Mouse (Mus musculus) G1E (cell line): ENCODE measurements around the gene Olfr262. TPM values are rescaled to one million over a fixed set of nuclear protein-coding genes. Genes with fewer than 3 reads are reported as not detected.
"Not testable (repeated sequence)": the region's sequence is repeated elsewhere in the genome, so short reads cannot be mapped to it uniquely, and the experiment has no call there.

Experiments used
- ATAC-seq: 2 replicates; pipeline ENCODE4 v1.8.0; 2016; ENCODE audit warnings: mild to moderate bottlenecking; ENCODE audit not compliant: insufficient number of reproducible peaks, poor library complexity, low FRiP score, severe bottlenecking; ENCODE audit errors: extremely low read depth
- DNase-seq: peaks from one replicate; pipeline ENCODE4 v3.0.0; 2012; ENCODE audit warnings: low spot score
- H3K27me3 ChIP-seq: 2 replicates; pipeline ENCODE4 v1.6.1; 2012; ENCODE audit warnings: mild to moderate bottlenecking, low read length, inconsistent platforms; ENCODE audit not compliant: insufficient read depth
- H3K36me3 ChIP-seq: replicated peaks from 2 replicates; pipeline ENCODE3; 2012; ENCODE audit warnings: mild to moderate bottlenecking, inconsistent platforms
- H3K4me1 ChIP-seq: 2 replicates; pipeline ENCODE4 v1.6.1; 2012; ENCODE audit warnings: low read depth, low read length, inconsistent platforms, mixed read lengths; ENCODE audit not compliant: insufficient read depth
- H3K4me3 ChIP-seq: 2 replicates; pipeline ENCODE4 v1.5.1; 2012; ENCODE audit warnings: low read depth, mild to moderate bottlenecking, inconsistent platforms, low read length, moderate library complexity, mixed read lengths
- H3K9me3 ChIP-seq: replicated peaks from 2 replicates; pipeline ENCODE4 v1.6.1; 2012; ENCODE audit warnings: inconsistent platforms
- CTCF ChIP-seq: IDR thresholded peaks from 2 replicates; pipeline ENCODE4 v1.5.1; 2012; ENCODE audit warnings: low read depth, low read length, inconsistent platforms, mixed read lengths
- GATA1 ChIP-seq: IDR thresholded peaks from 2 replicates; pipeline ENCODE4 v1.6.1; 2012; ENCODE audit warnings: borderline replicate concordance, low read length, inconsistent platforms, mixed read lengths
- GATA2 ChIP-seq: IDR thresholded peaks from 2 replicates; pipeline ENCODE4 v1.6.1; 2012; ENCODE audit warnings: low read depth, low read length, inconsistent platforms, borderline replicate concordance
- POLR2AphosphoS5 ChIP-seq: IDR thresholded peaks from 2 replicates; pipeline ENCODE4 v1.6.1; 2012; ENCODE audit warnings: low read depth, low read length, inconsistent platforms; ENCODE audit not compliant: insufficient replicate concordance
- TAL1 ChIP-seq: conservative IDR thresholded peaks from 2 replicates; pipeline ENCODE4 v1.6.1; 2012; ENCODE audit warnings: low read depth, low read length, inconsistent platforms, mixed read lengths
- polyA plus RNA-seq: library from polyadenylated mRNA; stranded (reverse); fragments of >175 nt; gene quantifications from 2 replicates; pipeline ENCODE4 v1.2.3, GENCODE M21; 2012
- total RNA-seq, 2 experiments: library from RNA; stranded (forward) in 1 of 2; stranded (reverse) in 1 of 2; fragments of 200-1000 nt in 1 of 2; fragments of >200 nt in 1 of 2; fragmentation: Nextera tagmentation in 1 of 2; gene quantifications; 2 replicates each; pipeline ENCODE4 v1.2.3; 2014 to 2017

Gene Olfr262
- total RNA-seq (2014; fragmentation: Nextera tagmentation) (not detected in 2 replicates), total RNA-seq (2017) (0.11 TPM in 1 of 2 replicates, not detected in the other), polyA plus RNA-seq (not detected in 2 replicates)

- TF ChIP-seq POLR2AphosphoS5 (no peak), GATA2 (no peak), GATA1 (no peak), TAL1 (no peak), CTCF (no peak)
- no peak within 1 kb of the TSS for H3K4me3 ChIP-seq
- no peaks in the 10 kb centered on the region for H3K36me3 ChIP-seq
- H3K27me3 ChIP-seq = no peaks in the 10 kb centered on the region
- DNase-seq (no peak), ATAC-seq (no peak)
- H3K9me3 ChIP-seq = no peaks in the 10 kb centered on the region
- H3K4me1 ChIP-seq = no peaks in the 10 kb centered on the region
Observed at GRCm38 (mm10) chr19:12241559-12241958, at the start of gene Olfr262. Olfr262 (minus strand) TSS chr19:12241659.

DNA sequence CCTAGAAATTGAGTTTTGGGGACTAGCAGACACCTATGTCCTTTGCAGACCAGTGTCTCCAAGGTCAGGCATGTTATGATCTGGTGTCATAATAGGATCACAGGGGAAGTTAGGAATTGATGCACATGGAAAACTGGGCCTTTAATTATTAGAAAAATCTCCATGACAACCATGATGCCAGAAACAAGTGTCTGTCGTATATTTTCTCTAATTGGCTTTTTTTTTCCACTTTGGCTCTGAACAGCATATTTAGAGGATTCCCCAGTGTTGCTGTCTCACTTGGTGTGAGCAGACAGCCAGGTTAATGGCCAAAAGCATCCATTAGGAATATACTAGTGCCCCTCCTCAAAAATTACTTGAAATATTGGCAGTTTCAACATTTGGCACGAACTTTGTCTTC lies 38.1 kb upstream of the Olfr262 start, which contains the start of gene Olfr1434:
Gene Olfr1434 (plus strand): TSS at position 301 of the 400 bp plus-strand sequence.
- no peaks in the 10 kb centered on the region for H3K9me3 ChIP-seq
- ATAC-seq (no peak), DNase-seq (no peak)
- no peak for TF ChIP-seq POLR2AphosphoS5
- no peak for TF ChIP-seq GATA1
- TF ChIP-seq CTCF = no peak
- no peak for TF ChIP-seq TAL1
- no peak for TF ChIP-seq GATA2
- no peak within 1 kb of the TSS for H3K4me3 ChIP-seq
- no peaks in the 10 kb centered on the region for H3K4me1 ChIP-seq
- H3K36me3 ChIP-seq = no peaks in the 10 kb centered on the region
- no peaks in the 10 kb centered on the region for H3K27me3 ChIP-seq

DNA sequence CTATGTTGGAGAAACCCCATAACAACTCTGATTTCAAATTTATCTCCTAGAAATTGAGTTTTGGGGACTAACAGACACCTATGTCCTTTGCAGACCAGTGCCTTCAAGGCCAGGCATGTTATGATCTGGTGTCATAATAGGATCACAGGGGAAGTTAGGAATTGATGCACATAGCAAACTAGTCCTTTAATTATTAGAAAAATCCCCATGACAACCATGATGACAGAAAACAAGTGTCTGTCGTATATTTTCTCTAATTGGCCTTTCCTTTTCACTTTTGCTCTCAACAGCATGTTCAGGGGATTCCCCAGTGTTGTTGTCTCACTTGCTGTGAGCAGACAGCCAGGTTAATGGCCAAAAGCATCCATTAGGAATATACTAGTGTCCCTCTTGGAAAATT lies 19.3 kb upstream of the Olfr262 start, which contains the start of gene Olfr235:
Gene Olfr235 (plus strand): TSS at position 301 of the 400 bp plus-strand sequence.
- no peaks in the 10 kb centered on the region for H3K9me3 ChIP-seq
- H3K27me3 ChIP-seq = no peaks in the 10 kb centered on the region
- no peak for ATAC-seq
- TF ChIP-seq TAL1 (no peak), POLR2AphosphoS5 (no peak), GATA1 (no peak), CTCF (no peak), GATA2 (no peak)
- H3K4me1 ChIP-seq = no peaks in the 10 kb centered on the region
- H3K4me3 ChIP-seq = no peak within 1 kb of the TSS
- no peaks in the 10 kb centered on the region for H3K36me3 ChIP-seq
- DNase-seq = no peak

GRCm38 (mm10) chr19:12232496-12232895 lies 9.0 kb downstream of the Olfr262 start, which contains the start of gene Olfr1432:
Olfr1432 (minus strand) TSS chr19:12232596.
- ATAC-seq, H3K27me3 ChIP-seq, DNase-seq, H3K4me3 ChIP-seq, H3K4me1 ChIP-seq, H3K36me3 ChIP-seq, H3K9me3 ChIP-seq: not testable (repeated sequence)

DNA sequence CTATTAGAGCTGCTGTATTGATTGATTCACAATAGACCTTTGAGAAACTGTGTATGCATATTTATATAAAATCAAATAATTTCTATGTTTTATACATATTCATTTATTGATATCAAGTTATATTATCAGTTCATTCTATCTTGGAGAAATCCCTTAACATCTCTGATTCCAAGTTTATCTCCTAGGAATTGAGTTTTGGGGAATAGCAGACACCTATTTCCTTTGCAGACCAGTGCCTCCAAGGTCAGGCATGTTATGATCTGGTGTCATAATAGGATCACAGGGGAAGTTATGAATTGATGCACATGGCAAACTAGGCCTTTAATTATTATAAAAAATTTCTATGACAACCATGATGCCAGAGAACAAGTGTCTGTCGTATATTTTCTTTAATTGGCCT lies 41.1 kb downstream of the Olfr262 start, which contains the start of gene Olfr1431:
Gene Olfr1431 (plus strand): TSS at position 301 of the 400 bp plus-strand sequence.
- no peak within 1 kb of the TSS for H3K4me3 ChIP-seq
- DNase-seq (no peak), ATAC-seq (no peak)
- no peaks in the 10 kb centered on the region for H3K36me3 ChIP-seq
- H3K27me3 ChIP-seq = no peaks in the 10 kb centered on the region
- no peaks in the 10 kb centered on the region for H3K4me1 ChIP-seq
- H3K9me3 ChIP-seq = no peaks in the 10 kb centered on the region
- TF ChIP-seq GATA2 (no peak), POLR2AphosphoS5 (no peak), TAL1 (no peak), CTCF (no peak), GATA1 (no peak)

- H3K36me3 ChIP-seq, DNase-seq, H3K9me3 ChIP-seq, H3K4me1 ChIP-seq, H3K4me3 ChIP-seq, ATAC-seq, H3K27me3 ChIP-seq: not testable (repeated sequence)
Observed at GRCm38 (mm10) chr19:12199076-12199475, 42.4 kb downstream of the Olfr262 start.

Other genes starting within 250 kb of the Olfr262 start
- gene Olfr1423, start 200.3 kb downstream of the Olfr262 start, total RNA-seq (2014; fragmentation: Nextera tagmentation) = not detected in 2 replicates
- 0.05 and 0.12 TPM in 2 replicates for gene Olfr1423, start 200.3 kb downstream of the Olfr262 start, total RNA-seq (2017)
- gene Olfr1423, start 200.3 kb downstream of the Olfr262 start, polyA plus RNA-seq = not detected in 2 replicates
- not detected in 2 replicates for gene Olfr1424, start 179.0 kb downstream of the Olfr262 start, total RNA-seq (2014; fragmentation: Nextera tagmentation)
- not detected in 2 replicates for gene Olfr1424, start 179.0 kb downstream of the Olfr262 start, total RNA-seq (2017)
- gene Olfr1424, start 179.0 kb downstream of the Olfr262 start, polyA plus RNA-seq = not detected in 2 replicates
- not detected in 2 replicates for gene Olfr1425, start 163.9 kb downstream of the Olfr262 start, total RNA-seq (2014; fragmentation: Nextera tagmentation)
- gene Olfr1425, start 163.9 kb downstream of the Olfr262 start, total RNA-seq (2017) = 0.17 and 0.44 TPM in 2 replicates
- gene Olfr1425, start 163.9 kb downstream of the Olfr262 start, polyA plus RNA-seq = not detected in 2 replicates
- not detected in 2 replicates for gene Olfr1426, start 149.6 kb downstream of the Olfr262 start, total RNA-seq (2014; fragmentation: Nextera tagmentation)
- 0.11 and 0.12 TPM in 2 replicates for gene Olfr1426, start 149.6 kb downstream of the Olfr262 start, total RNA-seq (2017)
- gene Olfr1426, start 149.6 kb downstream of the Olfr262 start, polyA plus RNA-seq = not detected in 2 replicates
- not detected in 2 replicates for gene Olfr1427, start 138.3 kb downstream of the Olfr262 start, total RNA-seq (2014; fragmentation: Nextera tagmentation)
- 0.05 TPM in 1 of 2 replicates, not detected in the other for gene Olfr1427, start 138.3 kb downstream of the Olfr262 start, total RNA-seq (2017)
- not detected in 2 replicates for gene Olfr1427, start 138.3 kb downstream of the Olfr262 start, polyA plus RNA-seq
- not detected in 2 replicates for gene Olfr1428, start 125.8 kb downstream of the Olfr262 start, total RNA-seq (2014; fragmentation: Nextera tagmentation)
- gene Olfr1428, start 125.8 kb downstream of the Olfr262 start, total RNA-seq (2017) = 0.12 and 0.22 TPM in 2 replicates
- not detected in 2 replicates for gene Olfr1428, start 125.8 kb downstream of the Olfr262 start, polyA plus RNA-seq
- gene Olfr76, start 118.5 kb downstream of the Olfr262 start, total RNA-seq (2014; fragmentation: Nextera tagmentation) = not detected in 2 replicates
- gene Olfr76, start 118.5 kb downstream of the Olfr262 start, total RNA-seq (2017) = 0.33 TPM in 1 of 2 replicates, not detected in the other
- not detected in 2 replicates for gene Olfr76, start 118.5 kb downstream of the Olfr262 start, polyA plus RNA-seq
- gene Olfr1555-ps1, start 71.5 kb downstream of the Olfr262 start, total RNA-seq (2014; fragmentation: Nextera tagmentation) = not detected in 2 replicates
- 0.11 TPM in 1 of 2 replicates, not detected in the other for gene Olfr1555-ps1, start 71.5 kb downstream of the Olfr262 start, total RNA-seq (2017)
- gene Olfr1555-ps1, start 71.5 kb downstream of the Olfr262 start, polyA plus RNA-seq = not detected in 2 replicates
- not detected in 2 replicates for gene Olfr1431, start 41.0 kb downstream of the Olfr262 start, total RNA-seq (2014; fragmentation: Nextera tagmentation)
- gene Olfr1431, start 41.0 kb downstream of the Olfr262 start, total RNA-seq (2017) = 0.12 and 0.16 TPM in 2 replicates
- not detected in 2 replicates for gene Olfr1431, start 41.0 kb downstream of the Olfr262 start, polyA plus RNA-seq
- gene Olfr1432, start 9.1 kb downstream of the Olfr262 start, total RNA-seq (2014; fragmentation: Nextera tagmentation) = not detected in 2 replicates
- 0.12 and 0.38 TPM in 2 replicates for gene Olfr1432, start 9.1 kb downstream of the Olfr262 start, total RNA-seq (2017)
- gene Olfr1432, start 9.1 kb downstream of the Olfr262 start, polyA plus RNA-seq = not detected in 2 replicates
- not detected in 2 replicates for gene Olfr235, start 19.4 kb upstream of the Olfr262 start, total RNA-seq (2014; fragmentation: Nextera tagmentation)
- 0.06 and 0.22 TPM in 2 replicates for gene Olfr235, start 19.4 kb upstream of the Olfr262 start, total RNA-seq (2017)
- not detected in 2 replicates for gene Olfr235, start 19.4 kb upstream of the Olfr262 start, polyA plus RNA-seq
- gene Olfr1434, start 38.2 kb upstream of the Olfr262 start, total RNA-seq (2014; fragmentation: Nextera tagmentation) = not detected in 2 replicates
- 0.05 and 0.06 TPM in 2 replicates for gene Olfr1434, start 38.2 kb upstream of the Olfr262 start, total RNA-seq (2017)
- not detected in 2 replicates for gene Olfr1434, start 38.2 kb upstream of the Olfr262 start, polyA plus RNA-seq
- gene Olfr1436, start 57.5 kb upstream of the Olfr262 start, total RNA-seq (2014; fragmentation: Nextera tagmentation) = not detected in 2 replicates
- gene Olfr1436, start 57.5 kb upstream of the Olfr262 start, total RNA-seq (2017) = 0.22 TPM in 1 of 2 replicates, not detected in the other
- gene Olfr1436, start 57.5 kb upstream of the Olfr262 start, polyA plus RNA-seq = not detected in 2 replicates
- gene Olfr1437, start 83.4 kb upstream of the Olfr262 start, total RNA-seq (2014; fragmentation: Nextera tagmentation) = not detected in 2 replicates
- 0.17 and 0.27 TPM in 2 replicates for gene Olfr1437, start 83.4 kb upstream of the Olfr262 start, total RNA-seq (2017)
- not detected in 2 replicates for gene Olfr1437, start 83.4 kb upstream of the Olfr262 start, polyA plus RNA-seq
- gene Olfr1438-ps1, start 94.3 kb upstream of the Olfr262 start, total RNA-seq (2014; fragmentation: Nextera tagmentation) = not detected in 2 replicates
- 0.06 and 0.11 TPM in 2 replicates for gene Olfr1438-ps1, start 94.3 kb upstream of the Olfr262 start, total RNA-seq (2017)
- not detected in 2 replicates for gene Olfr1438-ps1, start 94.3 kb upstream of the Olfr262 start, polyA plus RNA-seq
- not detected in 2 replicates for gene Olfr1440, start 145.6 kb upstream of the Olfr262 start, total RNA-seq (2014; fragmentation: Nextera tagmentation)
- 0.06 and 0.16 TPM in 2 replicates for gene Olfr1440, start 145.6 kb upstream of the Olfr262 start, total RNA-seq (2017)
- gene Olfr1440, start 145.6 kb upstream of the Olfr262 start, polyA plus RNA-seq = not detected in 2 replicates
- gene Olfr1441, start 175.8 kb upstream of the Olfr262 start, total RNA-seq (2014; fragmentation: Nextera tagmentation) = not detected in 2 replicates
- 0.11 and 0.12 TPM in 2 replicates for gene Olfr1441, start 175.8 kb upstream of the Olfr262 start, total RNA-seq (2017)
- not detected in 2 replicates for gene Olfr1441, start 175.8 kb upstream of the Olfr262 start, polyA plus RNA-seq
- gene Pfpl, start 186.2 kb upstream of the Olfr262 start, total RNA-seq (2014; fragmentation: Nextera tagmentation) = not detected in 2 replicates
- 0.06 and 0.11 TPM in 2 replicates for gene Pfpl, start 186.2 kb upstream of the Olfr262 start, total RNA-seq (2017)
- not detected in 2 replicates for gene Pfpl, start 186.2 kb upstream of the Olfr262 start, polyA plus RNA-seq
- gene Mpeg1, start 219.1 kb upstream of the Olfr262 start, total RNA-seq (2014; fragmentation: Nextera tagmentation) = not detected in 2 replicates
- 0.06 and 0.22 TPM in 2 replicates for gene Mpeg1, start 219.1 kb upstream of the Olfr262 start, total RNA-seq (2017)
- not detected in 2 replicates for gene Mpeg1, start 219.1 kb upstream of the Olfr262 start, polyA plus RNA-seq